Mouse (Mus musculus): ENCODE data around the gene Myo7a. TPM values are rescaled to one million over a fixed set of nuclear protein-coding genes. Genes with fewer than 3 reads are reported as not detected.

Myo7a gene
- polyA plus RNA-seq (2015; fragmentation: Nextera tagmentation; extraction: Ambion mirVana) = 17.3 and 18.4 TPM in 2 replicates

GRCm38 (mm10) chr7:98119179-98119960 lies at the start of gene Myo7a:
Myo7a (minus strand) TSS chr7:98119524.
- H3K9ac ChIP-seq = peak within 1 kb of the TSS; percentile 43
- peak; percentile 33 for ATAC-seq (ENCODE audit: low FRiP score)
- 0 out of 2 replicates have a peak, but pooled peaks cover 5% of the 10 kb centered on the region for H3K27me3 ChIP-seq
- WGBS = 37% methylated on average over 9 of the region's 9 CpGs
- H3K4me2 ChIP-seq = peak within 1 kb of the TSS; percentile 56
- H3K4me3 ChIP-seq = peak within 1 kb of the TSS; percentile 25
- peaks cover 17% of the 10 kb centered on the region for H3K4me1 ChIP-seq (replicated peaks)
- no peaks in the 10 kb centered on the region for H3K9me3 ChIP-seq
- H3K36me3 ChIP-seq = 0 out of 2 replicates have a peak, but pooled peaks cover 8% of the 10 kb centered on the region
- H3K27ac ChIP-seq = no peak within 1 kb of the TSS

- H3K4me2 ChIP-seq = no peak overlapping the region
- peaks cover 6% of the 10 kb centered on the region; the same call in 1 of the 2 replicates for H3K36me3 ChIP-seq
- 47% methylated on average over 10 of the region's 10 CpGs for WGBS
- H3K4me3 ChIP-seq = no peak overlapping the region
- 0 out of 2 replicates have a peak, but pooled peaks cover 2% of the 10 kb centered on the region for H3K27me3 ChIP-seq
- no peak overlapping the region for H3K9ac ChIP-seq
- no peaks in the 10 kb centered on the region for H3K9me3 ChIP-seq
- ATAC-seq (ENCODE audit: low FRiP score) = peak; percentile 58; the same call in 1 of the 2 replicates
- peaks cover 23% of the 10 kb centered on the region for H3K4me1 ChIP-seq (replicated peaks)
- peak overlapping the region; percentile 15 for H3K27ac ChIP-seq
Observed at GRCm38 (mm10) chr7:98164999-98165528, 45.7 kb upstream of the Myo7a start.

- Histone ChIP-seq H3K9me3 (no peaks in the 10 kb centered on the region), H3K36me3 (peaks cover 6% of the 10 kb centered on the region; the same call in 1 of the 2 replicates), H3K27ac (peak overlapping the region; percentile 61; the same call in 1 of the 2 replicates), H3K4me1 (replicated peaks) (peaks cover 28% of the 10 kb centered on the region), H3K9ac (no peak overlapping the region), H3K27me3 (0 out of 2 replicates have a peak, but pooled peaks cover 2% of the 10 kb centered on the region), H3K4me3 (no peak overlapping the region), H3K4me2 (no peak overlapping the region)
- WGBS = 68% methylated on average over 9 of the region's 9 CpGs
- no peak for ATAC-seq (ENCODE audit: low FRiP score)
Observed at GRCm38 (mm10) chr7:98164382-98164998, 45.2 kb upstream of the Myo7a start.

DNA sequence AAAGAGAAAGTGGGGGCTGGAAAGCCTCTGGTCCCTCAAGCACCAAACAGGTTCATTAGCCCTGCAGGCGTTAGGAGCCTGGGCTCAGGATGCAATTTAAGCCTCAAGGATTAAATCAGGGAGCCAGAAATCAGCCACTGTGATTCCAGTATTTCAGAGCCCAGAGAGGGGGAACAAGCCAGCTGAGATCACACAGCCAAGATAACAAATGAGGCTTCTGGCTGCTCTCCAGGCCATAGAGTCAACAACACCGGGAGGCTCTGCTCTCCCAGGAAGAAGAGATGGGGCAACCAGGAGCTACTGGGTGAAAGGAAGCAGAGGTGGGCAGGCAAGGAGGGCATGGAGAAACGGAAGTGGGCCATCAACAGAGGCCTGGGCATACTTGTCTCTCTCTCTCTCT lies 44.4 kb upstream of the Myo7a start:
- 0 out of 2 replicates have a peak, but pooled peaks cover 2% of the 10 kb centered on the region for H3K27me3 ChIP-seq
- ATAC-seq (ENCODE audit: low FRiP score) = no peak
- no peak overlapping the region for H3K27ac ChIP-seq
- H3K36me3 ChIP-seq = peaks cover 6% of the 10 kb centered on the region; the same call in 1 of the 2 replicates
- H3K9me3 ChIP-seq = no peaks in the 10 kb centered on the region
- WGBS = 47% methylated on average over 3 of the region's 3 CpGs
- no peak overlapping the region for H3K4me2 ChIP-seq
- no peak overlapping the region for H3K9ac ChIP-seq
- peaks cover 33% of the 10 kb centered on the region for H3K4me1 ChIP-seq (replicated peaks)
- H3K4me3 ChIP-seq = no peak overlapping the region

- H3K4me2 ChIP-seq = no peak overlapping the region
- no peak for ATAC-seq (ENCODE audit: low FRiP score)
- H3K4me3 ChIP-seq = no peak overlapping the region
- H3K9ac ChIP-seq = no peak overlapping the region
- no peak overlapping the region for H3K27ac ChIP-seq
- peaks cover 48% of the 10 kb centered on the region for H3K4me1 ChIP-seq (replicated peaks)
- peaks cover 6% of the 10 kb centered on the region; the same call in 1 of the 2 replicates for H3K36me3 ChIP-seq
- H3K27me3 ChIP-seq = 0 out of 2 replicates have a peak, but pooled peaks cover 2% of the 10 kb centered on the region
- WGBS = 79% methylated on average over 6 of the region's 6 CpGs
- H3K9me3 ChIP-seq = no peaks in the 10 kb centered on the region
Observed at GRCm38 (mm10) chr7:98162239-98162638, 42.9 kb upstream of the Myo7a start.

DNA sequence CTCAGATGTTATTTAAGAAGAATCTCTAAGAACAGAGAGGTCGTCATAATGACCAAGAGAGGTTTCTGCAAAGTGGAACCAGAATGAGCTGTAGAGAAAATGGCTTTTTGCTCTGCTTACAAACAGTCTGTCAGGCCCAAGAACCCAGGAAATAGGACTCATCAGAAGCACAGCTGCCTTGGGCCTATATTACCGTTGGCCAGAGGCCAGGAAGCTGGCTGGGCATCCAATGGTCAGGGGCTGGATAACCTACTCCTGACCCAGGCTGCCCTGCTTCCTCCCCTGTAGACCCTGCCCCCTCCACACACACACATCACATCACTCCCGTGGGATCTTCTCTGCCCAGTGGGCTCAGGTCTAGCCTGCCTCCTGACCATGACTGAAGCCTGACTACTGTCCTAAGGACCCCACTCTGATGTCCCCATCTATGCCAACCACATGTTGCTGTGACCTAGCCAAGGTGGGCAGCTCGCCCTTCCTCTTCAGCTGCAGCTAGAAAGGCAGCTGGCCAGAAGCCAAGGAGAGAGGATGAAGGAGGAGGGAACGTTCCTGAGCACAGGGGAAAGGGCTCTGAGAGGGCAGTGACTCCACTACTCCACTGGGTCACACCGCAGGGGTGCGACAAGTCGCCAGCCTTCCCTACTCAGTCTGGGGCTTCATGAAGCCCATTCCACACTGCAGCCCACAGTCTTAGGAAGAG lies 40.9 kb upstream of the Myo7a start:
- no peak for ATAC-seq (ENCODE audit: low FRiP score)
- Histone ChIP-seq H3K9ac (no peak overlapping the region), H3K4me1 (replicated peaks) (peaks cover 62% of the 10 kb centered on the region), H3K4me2 (no peak overlapping the region), H3K27me3 (0 out of 2 replicates have a peak, but pooled peaks cover 2% of the 10 kb centered on the region), H3K4me3 (no peak overlapping the region), H3K27ac (0 out of 2 replicates have a peak overlapping the region, but pooled peaks have one; percentile 12), H3K36me3 (peaks cover 6% of the 10 kb centered on the region; the same call in 1 of the 2 replicates), H3K9me3 (no peaks in the 10 kb centered on the region)
- 53% methylated on average over 8 of the region's 8 CpGs for WGBS

- ATAC-seq (ENCODE audit: low FRiP score) = no peak
- H3K4me1 ChIP-seq (replicated peaks) = peaks cover 53% of the 10 kb centered on the region
- WGBS = 57% methylated on average over 8 of the region's 8 CpGs
Observed at GRCm38 (mm10) chr7:98158481-98158880, 39.2 kb upstream of the Myo7a start.

GRCm38 (mm10) chr7:98157636-98158332 lies 38.5 kb upstream of the Myo7a start:
- Histone ChIP-seq H3K9ac (no peak overlapping the region), H3K27ac (peak overlapping the region; percentile 60), H3K36me3 (peaks cover 6% of the 10 kb centered on the region; the same call in 1 of the 2 replicates), H3K4me2 (no peak overlapping the region), H3K9me3 (no peaks in the 10 kb centered on the region), H3K4me1 (replicated peaks) (peaks cover 55% of the 10 kb centered on the region), H3K27me3 (0 out of 2 replicates have a peak, but pooled peaks cover 5% of the 10 kb centered on the region), H3K4me3 (no peak overlapping the region)
- 45% methylated on average over 5 of the region's 5 CpGs for WGBS
- no peak for ATAC-seq (ENCODE audit: low FRiP score)

More at GRCm38 (mm10) chr7:98158481-98158880, 39.2 kb upstream of the Myo7a start:
- Histone ChIP-seq H3K9ac (no peak overlapping the region), H3K4me2 (no peak overlapping the region), H3K27me3 (0 out of 2 replicates have a peak, but pooled peaks cover 2% of the 10 kb centered on the region), H3K9me3 (no peaks in the 10 kb centered on the region), H3K36me3 (peaks cover 6% of the 10 kb centered on the region; the same call in 1 of the 2 replicates), H3K4me3 (no peak overlapping the region), H3K27ac (no peak overlapping the region)

DNA sequence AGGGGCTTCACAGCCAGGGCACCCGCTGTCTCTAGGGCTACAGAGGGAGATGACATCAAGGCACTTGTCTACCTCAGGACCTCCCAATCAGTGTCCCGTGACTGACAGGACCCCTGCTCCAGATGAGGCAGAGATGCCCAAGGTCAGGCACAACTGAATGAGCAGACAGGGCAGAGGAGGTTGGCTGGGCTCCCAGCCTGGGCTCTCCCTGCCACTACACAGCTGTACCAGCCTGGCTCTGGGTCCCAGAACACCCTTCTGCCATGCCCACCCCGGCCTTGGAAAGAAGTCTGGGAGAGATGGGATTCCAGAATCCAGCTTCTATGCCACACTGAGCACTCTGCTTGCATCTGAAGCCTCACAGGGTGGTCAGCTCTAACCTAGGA lies 36.9 kb upstream of the Myo7a start:
- peaks cover 6% of the 10 kb centered on the region; the same call in 1 of the 2 replicates for H3K36me3 ChIP-seq
- 0 out of 2 replicates have a peak overlapping the region, but pooled peaks have one; percentile 5 for H3K9ac ChIP-seq
- no peak overlapping the region for H3K4me2 ChIP-seq
- no peaks in the 10 kb centered on the region for H3K9me3 ChIP-seq
- no peak; the same call in 1 of the 2 replicates for ATAC-seq (ENCODE audit: low FRiP score)
- 47% methylated on average over 3 of the region's 3 CpGs for WGBS
- H3K27ac ChIP-seq = no peak overlapping the region
- 0 out of 2 replicates have a peak, but pooled peaks cover 4% of the 10 kb centered on the region for H3K27me3 ChIP-seq
- peaks cover 62% of the 10 kb centered on the region for H3K4me1 ChIP-seq (replicated peaks)
- H3K4me3 ChIP-seq = no peak overlapping the region

GRCm38 (mm10) chr7:98155546-98156279 lies 36.4 kb upstream of the Myo7a start:
- WGBS = 38% methylated on average over 7 of the region's 8 CpGs
- ATAC-seq (ENCODE audit: low FRiP score) = peak; percentile 26; the same call in 1 of the 2 replicates
- H3K9me3 ChIP-seq = no peaks in the 10 kb centered on the region
- H3K9ac ChIP-seq = peak overlapping the region; percentile 6; the same call in 1 of the 2 replicates
- H3K4me1 ChIP-seq (replicated peaks) = peaks cover 60% of the 10 kb centered on the region
- H3K27ac ChIP-seq = peak overlapping the region; percentile 26; the same call in 1 of the 2 replicates
- no peak overlapping the region for H3K4me2 ChIP-seq
- 0 out of 2 replicates have a peak, but pooled peaks cover 3% of the 10 kb centered on the region for H3K36me3 ChIP-seq
- 0 out of 2 replicates have a peak, but pooled peaks cover 4% of the 10 kb centered on the region for H3K27me3 ChIP-seq
- H3K4me3 ChIP-seq = no peak overlapping the region

Measured in hindbrain, embryonic 13.5 days (tissue).